Mouse (Mus musculus): Measurements from ENCODE around the gene Col23a1. TPM values are rescaled to one million over a fixed set of nuclear protein-coding genes. Genes with fewer than 3 reads are reported as not detected.

The Col23a1 gene
- total and polyA plus RNA-seq, 3 experiments, result 0.01 to 0.55 TPM; not detected in 1

GRCm38 (mm10) chr11:51568801-51569200 is 279.1 kb downstream of the Col23a1 start:
- H3K9me3 ChIP-seq (replicated peaks), result peaks cover 4% of the 10 kb centered on the region
- no peak for ATAC-seq (ENCODE audit: extremely low read depth, insufficient number of reproducible peaks, low FRiP score, poor library complexity, severe bottlenecking)
- H3K36me3 ChIP-seq (replicated peaks), result no peaks in the 10 kb centered on the region

GRCm38 (mm10) chr11:51576454-51576853 is 286.7 kb downstream of the Col23a1 start:
- no peak for TF ChIP-seq GATA2 (IDR thresholded peaks at IDR 0.05; ENCODE audit: borderline replicate concordance, low read depth, low read length)
- TF ChIP-seq TAL1 (conservative IDR thresholded peaks at IDR 0.05; ENCODE audit: low read depth, low read length), result no peak
- no peak for TF ChIP-seq POLR2AphosphoS5 (IDR thresholded peaks at IDR 0.05; ENCODE audit: insufficient replicate concordance, low read depth, low read length)
- TF ChIP-seq CTCF (IDR thresholded peaks at IDR 0.05; ENCODE audit: low read depth, low read length), result no peak
- no peak for TF ChIP-seq GATA1 (IDR thresholded peaks at IDR 0.05; ENCODE audit: borderline replicate concordance, low read length)
- Histone ChIP-seq H3K27me3 (ENCODE audit: insufficient read depth, low read length) (peaks cover 53% of the 10 kb centered on the region), H3K4me1 (ENCODE audit: insufficient read depth, low read depth, low read length) (peaks cover 16% of the 10 kb centered on the region), H3K4me3 (ENCODE audit: low read depth, low read length) (no peak overlapping the region), H3K36me3 (replicated peaks) (no peaks in the 10 kb centered on the region), H3K9me3 (replicated peaks) (no peaks in the 10 kb centered on the region)
- ATAC-seq (ENCODE audit: extremely low read depth, insufficient number of reproducible peaks, low FRiP score, poor library complexity, severe bottlenecking) (no peak), DNase-seq (ENCODE audit: low spot score) (no peak)

More at GRCm38 (mm10) chr11:51568801-51569200, 279.1 kb downstream of the Col23a1 start:
- peaks cover 4% of the 10 kb centered on the region for H3K4me1 ChIP-seq (ENCODE audit: insufficient read depth, low read depth, low read length)
- H3K4me3 ChIP-seq (ENCODE audit: low read depth, low read length), result no peak overlapping the region
- peaks cover 47% of the 10 kb centered on the region for H3K27me3 ChIP-seq (ENCODE audit: insufficient read depth, low read length)
- TF ChIP-seq TAL1 (conservative IDR thresholded peaks at IDR 0.05; ENCODE audit: low read depth, low read length) (no peak), CTCF (IDR thresholded peaks at IDR 0.05; ENCODE audit: low read depth, low read length) (no peak), GATA2 (IDR thresholded peaks at IDR 0.05; ENCODE audit: borderline replicate concordance, low read depth, low read length) (no peak), POLR2AphosphoS5 (IDR thresholded peaks at IDR 0.05; ENCODE audit: insufficient replicate concordance, low read depth, low read length) (no peak), GATA1 (IDR thresholded peaks at IDR 0.05; ENCODE audit: borderline replicate concordance, low read length) (no peak)
- DNase-seq (ENCODE audit: low spot score), result no peak

DNA sequence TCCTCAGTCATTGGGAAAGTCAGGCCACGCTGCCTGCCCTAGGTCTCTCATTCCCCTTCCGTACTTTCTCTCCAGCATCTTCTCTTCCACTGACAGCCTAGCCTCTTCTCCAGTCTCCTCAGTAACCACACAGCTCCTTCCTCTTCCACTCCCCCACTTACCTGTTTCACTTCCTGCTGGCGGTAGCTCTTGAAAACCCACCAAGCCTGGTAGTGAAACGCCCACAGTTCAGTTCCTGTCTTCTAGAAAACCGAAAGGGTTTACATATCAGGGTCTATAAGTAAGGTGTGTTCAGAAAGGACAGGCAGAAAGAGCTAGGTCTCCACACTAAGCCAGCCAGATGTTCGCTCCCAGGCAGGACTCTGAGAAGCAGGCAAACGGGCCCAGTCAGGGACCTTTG is 287.9 kb downstream of the Col23a1 start:
- peaks cover 44% of the 10 kb centered on the region for H3K27me3 ChIP-seq (ENCODE audit: insufficient read depth, low read length)
- ATAC-seq (ENCODE audit: extremely low read depth, insufficient number of reproducible peaks, low FRiP score, poor library complexity, severe bottlenecking), result no peak
- no peaks in the 10 kb centered on the region for H3K9me3 ChIP-seq (replicated peaks)
- TF ChIP-seq GATA1 (IDR thresholded peaks at IDR 0.05; ENCODE audit: borderline replicate concordance, low read length) (no peak), POLR2AphosphoS5 (IDR thresholded peaks at IDR 0.05; ENCODE audit: insufficient replicate concordance, low read depth, low read length) (no peak), TAL1 (conservative IDR thresholded peaks at IDR 0.05; ENCODE audit: low read depth, low read length) (no peak), CTCF (IDR thresholded peaks at IDR 0.05; ENCODE audit: low read depth, low read length) (no peak), GATA2 (IDR thresholded peaks at IDR 0.05; ENCODE audit: borderline replicate concordance, low read depth, low read length) (no peak)
- peaks cover 17% of the 10 kb centered on the region for H3K4me1 ChIP-seq (ENCODE audit: insufficient read depth, low read depth, low read length)
- H3K4me3 ChIP-seq (ENCODE audit: low read depth, low read length), result no peak overlapping the region
- DNase-seq (ENCODE audit: low spot score), result no peak
- no peaks in the 10 kb centered on the region for H3K36me3 ChIP-seq (replicated peaks)

GRCm38 (mm10) chr11:51579024-51579423 is 289.3 kb downstream of the Col23a1 start:
- no peak for TF ChIP-seq GATA1 (IDR thresholded peaks at IDR 0.05; ENCODE audit: borderline replicate concordance, low read length)
- TF ChIP-seq TAL1 (conservative IDR thresholded peaks at IDR 0.05; ENCODE audit: low read depth, low read length), result no peak
- TF ChIP-seq GATA2 (IDR thresholded peaks at IDR 0.05; ENCODE audit: borderline replicate concordance, low read depth, low read length), result no peak
- TF ChIP-seq POLR2AphosphoS5 (IDR thresholded peaks at IDR 0.05; ENCODE audit: insufficient replicate concordance, low read depth, low read length), result no peak
- no peak for TF ChIP-seq CTCF (IDR thresholded peaks at IDR 0.05; ENCODE audit: low read depth, low read length)
- DNase-seq (ENCODE audit: low spot score) (no peak), ATAC-seq (ENCODE audit: extremely low read depth, insufficient number of reproducible peaks, low FRiP score, poor library complexity, severe bottlenecking) (no peak)
- Histone ChIP-seq H3K4me1 (ENCODE audit: insufficient read depth, low read depth, low read length) (peaks cover 28% of the 10 kb centered on the region), H3K27me3 (ENCODE audit: insufficient read depth, low read length) (peaks cover 33% of the 10 kb centered on the region), H3K36me3 (replicated peaks) (no peaks in the 10 kb centered on the region), H3K9me3 (replicated peaks) (no peaks in the 10 kb centered on the region), H3K4me3 (ENCODE audit: low read depth, low read length) (no peak overlapping the region)

DNA sequence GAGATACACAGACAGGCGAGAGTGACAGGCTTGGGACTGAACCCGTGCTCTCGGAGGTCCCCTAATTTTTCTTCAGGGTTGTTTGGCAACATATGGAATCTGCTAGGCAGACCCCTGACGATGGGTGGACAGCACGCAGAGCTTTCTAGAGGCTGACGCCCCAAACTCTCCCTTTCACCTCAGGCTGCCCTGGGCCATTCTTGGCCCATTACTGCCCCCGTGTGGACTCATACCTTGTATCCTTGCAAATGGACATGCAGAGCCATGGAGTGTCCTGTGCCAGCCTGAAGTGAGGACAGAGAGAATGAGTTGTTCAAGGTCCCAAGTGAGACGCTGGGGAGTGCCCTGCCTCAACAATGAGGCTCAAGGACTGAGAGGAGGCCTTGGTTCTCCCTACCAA is 293.0 kb downstream of the Col23a1 start:
- Histone ChIP-seq H3K4me3 (ENCODE audit: low read depth, low read length) (no peak overlapping the region), H3K4me1 (ENCODE audit: insufficient read depth, low read depth, low read length) (peaks cover 54% of the 10 kb centered on the region), H3K36me3 (replicated peaks) (peaks cover 25% of the 10 kb centered on the region), H3K27me3 (ENCODE audit: insufficient read depth, low read length) (peaks cover 6% of the 10 kb centered on the region), H3K9me3 (replicated peaks) (no peaks in the 10 kb centered on the region)
- DNase-seq (ENCODE audit: low spot score) (peak; percentile 70), ATAC-seq (ENCODE audit: extremely low read depth, insufficient number of reproducible peaks, low FRiP score, poor library complexity, severe bottlenecking) (no peak)
- TF ChIP-seq CTCF (IDR thresholded peaks at IDR 0.05; ENCODE audit: low read depth, low read length) (peak; percentile 39; the same call in 1 of the 2 replicates), TAL1 (conservative IDR thresholded peaks at IDR 0.05; ENCODE audit: low read depth, low read length) (no peak), POLR2AphosphoS5 (IDR thresholded peaks at IDR 0.05; ENCODE audit: insufficient replicate concordance, low read depth, low read length) (no peak)

GRCm38 (mm10) chr11:51584057-51584430 is 294.3 kb downstream of the Col23a1 start:
- Histone ChIP-seq H3K27me3 (ENCODE audit: insufficient read depth, low read length) (no peaks in the 10 kb centered on the region), H3K9me3 (replicated peaks) (no peaks in the 10 kb centered on the region), H3K4me1 (ENCODE audit: insufficient read depth, low read depth, low read length) (peaks cover 60% of the 10 kb centered on the region), H3K4me3 (ENCODE audit: low read depth, low read length) (peak overlapping the region; percentile 86), H3K36me3 (replicated peaks) (peaks cover 37% of the 10 kb centered on the region)
- peak; percentile 9; the same call in 1 of the 2 replicates for ATAC-seq (ENCODE audit: extremely low read depth, insufficient number of reproducible peaks, low FRiP score, poor library complexity, severe bottlenecking)
- DNase-seq (ENCODE audit: low spot score), result no peak
- no peak for TF ChIP-seq GATA1 (IDR thresholded peaks at IDR 0.05; ENCODE audit: borderline replicate concordance, low read length)
- TF ChIP-seq POLR2AphosphoS5 (IDR thresholded peaks at IDR 0.05; ENCODE audit: insufficient replicate concordance, low read depth, low read length), result no peak
- TF ChIP-seq CTCF (IDR thresholded peaks at IDR 0.05; ENCODE audit: low read depth, low read length), result no peak
- TF ChIP-seq GATA2 (IDR thresholded peaks at IDR 0.05; ENCODE audit: borderline replicate concordance, low read depth, low read length), result no peak
- no peak for TF ChIP-seq TAL1 (conservative IDR thresholded peaks at IDR 0.05; ENCODE audit: low read depth, low read length)
